In the genomic region with DNA sequence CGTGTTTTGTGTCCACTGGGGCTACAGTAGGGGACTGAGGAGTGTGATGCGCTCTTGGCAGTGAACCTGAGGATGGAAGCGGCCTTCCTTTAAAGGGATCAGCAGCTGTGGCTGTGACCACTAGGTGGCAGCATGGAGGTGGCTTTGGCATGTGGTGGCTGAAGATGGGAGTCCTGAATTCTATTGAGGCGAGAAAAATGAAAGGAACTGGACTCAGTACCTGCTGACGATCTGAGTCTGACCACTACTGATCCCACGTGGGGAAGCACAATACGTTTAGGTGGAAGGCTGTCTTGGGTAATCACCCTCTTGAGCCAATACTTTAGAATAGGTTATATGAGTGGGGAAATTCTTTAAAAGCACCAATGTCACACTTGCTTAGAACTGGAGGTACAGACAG, we compare ENCODE assay signal across 9 mouse cellular contexts. TPM values are rescaled to one million over a fixed set of nuclear protein-coding genes. Genes with fewer than 3 reads are reported as not detected.
DNase-seq lines count a peak whose midpoint lies in the region; ATAC-seq and TF ChIP-seq lines count a peak whose summit lies in the region.
"Had no signal": no experiment of that assay in that cellular context is flagged by ENCODE, and none has a peak within 500 bp of the region (broad histone marks: within the 10 kb centered on the region; RNA-seq: fewer than 3 reads in every experiment).

No protein-coding gene starts in this region.

- H3K4me1 ChIP-seq in liver, postnatal 0 days (ENCODE audit: insufficient read depth) = no peaks in the 10 kb centered on the region
- H3K4me1 ChIP-seq: limb, embryonic 13.5 days had no signal

- CTCF ChIA-PET in Patski (lab: Charles Lee) = interaction anchor here (1.1 to 5.2 kb wide), 6 partner anchors 35 to 100 kb away, joined by 3 to 51 read pairs (median 4); a partner anchor contains a TSS

- H3K27me3 ChIP-seq in C2C12 (ENCODE audit: control insufficient read depth, insufficient read depth, insufficient read length) (no peaks in the 10 kb centered on the region), Patski (no peaks in the 10 kb centered on the region)
- no peaks in the 10 kb centered on the region for H3K27me3 ChIP-seq in liver, postnatal 0 days (ENCODE audit: insufficient read depth, low read length)

- no peaks in the 10 kb centered on the region for H3K79me2 ChIP-seq in C2C12 (ENCODE audit: control insufficient read depth, insufficient read depth)

- H3K9ac ChIP-seq in liver, postnatal 0 days (replicated peaks) = no peak overlapping the region; the same call in 1 of the 2 replicates
- H3K9ac ChIP-seq: limb, embryonic 13.5 days had no signal

- H3K79me3 ChIP-seq in C2C12 (ENCODE audit: low read depth) = no peaks in the 10 kb centered on the region

- 13% methylated on average over 7 of the region's 7 CpGs for WGBS in liver, postnatal 0 days (ENCODE audit: insufficient replicate concordance)

- ATAC-seq in Patski = no peak
- ATAC-seq in liver, postnatal 0 days = no peak

- no peak overlapping the region for H3K4me3 ChIP-seq in C2C12 (ENCODE audit: insufficient read depth, poor library complexity, severe bottlenecking)
- no peak overlapping the region for H3K4me3 ChIP-seq in liver, postnatal 0 days (ENCODE audit: low read depth, low read length)
- H3K4me3 ChIP-seq: limb, embryonic 13.5 days had no signal

- H3K9me3 ChIP-seq in liver, postnatal 0 days (ENCODE audit: low read length) = no peaks in the 10 kb centered on the region
- H3K9me3 ChIP-seq: limb, embryonic 13.5 days had no signal

- no peak for DNase-seq in Patski (ENCODE audit: low read depth, low spot score)
- DNase-seq in cerebellum, adult 9-11 months = peak; percentile 67
- peak; percentile 42 to 58 for DNase-seq in gastrocnemius, adult 8-10 months (ENCODE audit: low spot score in 2 of 2)
- peak; percentile 83 for DNase-seq in kidney, postnatal 14 days
- peak; percentile 88 for DNase-seq in liver, postnatal 0 days
- peak; percentile 90 for DNase-seq in retina, embryonic 14.5 days (ENCODE audit: low spot score)
- peak; percentile 93 for DNase-seq in thymus, postnatal 4 days

- H3K36me3 ChIP-seq in C2C12 (ENCODE audit: control insufficient read depth, insufficient read depth) = no peaks in the 10 kb centered on the region
- no peaks in the 10 kb centered on the region for H3K36me3 ChIP-seq in liver, postnatal 0 days (replicated peaks; ENCODE audit: insufficient read depth, low read length)
- H3K36me3 ChIP-seq: limb, embryonic 13.5 days had no signal

- no peak overlapping the region for H3K27ac ChIP-seq in liver, postnatal 0 days (ENCODE audit: low read depth)
- H3K27ac ChIP-seq: limb, embryonic 13.5 days had no signal

- in situ Hi-C loops in Patski (cut with MboI; ENCODE audit: low pct_unique_long_range_greater_than_20kb) = loop anchor here (5.0 kb wide), 2 partner anchors 71 to 101 kb away; no protein-coding TSS in a partner anchor

- TF ChIP-seq CTCF in C2C12 (IDR thresholded peaks at IDR 0.05; ENCODE audit: control insufficient read depth, insufficient read depth, insufficient read length) = peak; percentile 87
- peak; percentile 96 for TF ChIP-seq CTCF in Patski (IDR thresholded peaks at IDR 0.05)
- peak; percentile 98 for TF ChIP-seq CTCF in liver, postnatal 0 days (IDR thresholded peaks at IDR 0.05; ENCODE audit: low read depth)

- H3K4me2 ChIP-seq in liver, postnatal 0 days (ENCODE audit: low read depth, low read length) = no peak overlapping the region
- H3K4me2 ChIP-seq: limb, embryonic 13.5 days had no signal

- POLR2A ChIA-PET in Patski (lab: Charles Lee) = interaction anchor here (0.6 to 0.9 kb wide), 2 partner anchors 67 to 349 kb away, joined by 3 to 4 read pairs; no protein-coding TSS in a partner anchor

- TF ChIP-seq EP300 in liver, postnatal 0 days (IDR thresholded peaks at IDR 0.05; ENCODE audit: low read depth) = no peak

- H3ac ChIP-seq in C2C12 (ENCODE audit: control insufficient read depth, insufficient read length, low read depth) = no peak overlapping the region

TF ChIP-seq in C2C12, 6 proteins besides CTCF, POLR2A, EP300 and RAD21:
- no peak for TF ChIP-seq CEBPB (IDR thresholded peaks at IDR 0.05; ENCODE audit: low read depth)
- TF ChIP-seq MAX (IDR thresholded peaks at IDR 0.05) = peak; percentile 46
TF ChIP-seq in C2C12: peak in this region for 1.

RNA-seq across cellular contexts. Expression of a gene that starts 29.9 kb away (rescaled TPM):
- polyA plus RNA-seq in C2C12 (2012; fragmentation: generic; extraction: Trizol) (23.7 TPM), Patski (2021) (15.2 TPM)
- 10 to 100 TPM; 15.7 to 22.0 (median 19.6) TPM for total RNA-seq in gastrocnemius, adult 8-10 months (2022)
- 12.9 and 16.5 TPM in 2 replicates for polyA plus RNA-seq in liver, postnatal 0 days (2015; fragmentation: Nextera tagmentation; extraction: Ambion mirVana)
